Comparison of ENCODE assay signal across 9 mouse cellular contexts in the genomic region with DNA sequence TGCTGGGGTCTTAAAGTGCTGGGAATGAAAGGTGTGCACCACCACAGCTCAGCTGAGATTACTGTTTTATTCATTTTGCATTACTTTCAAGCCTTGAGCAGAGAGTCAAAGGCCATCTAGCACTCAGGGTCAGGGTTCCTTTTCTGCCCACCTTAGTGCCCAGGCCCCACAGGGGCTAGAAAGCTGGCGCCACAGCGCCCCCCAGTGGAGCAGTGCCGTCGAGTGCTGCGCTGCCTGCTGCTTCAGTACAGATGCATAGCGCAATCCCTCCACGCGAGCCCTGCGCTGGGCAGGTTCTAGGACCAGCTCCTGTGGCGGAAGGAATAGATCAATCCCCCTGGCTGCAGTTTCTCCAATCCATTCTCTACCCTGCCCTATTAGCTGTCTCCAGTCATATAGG. TPM values are rescaled to one million over a fixed set of nuclear protein-coding genes. Genes with fewer than 3 reads are reported as not detected.
DNase-seq lines count a peak whose midpoint lies in the region; ATAC-seq and TF ChIP-seq lines count a peak whose summit lies in the region.
"Had no signal": no experiment of that assay in that cellular context is flagged by ENCODE, and none has a peak within 500 bp of the region (broad histone marks: within the 10 kb centered on the region; RNA-seq: fewer than 3 reads in every experiment).

No protein-coding gene starts in this region.

- TF ChIP-seq RAD21 in CH12.LX (IDR thresholded peaks at IDR 0.05; ENCODE audit: low read depth, low read length), result peak; percentile 43

- 14% methylated on average over 10 of the region's 10 CpGs for WGBS in limb, embryonic 13.5 days
- 9% methylated on average over 10 of the region's 10 CpGs for WGBS in neural tube, embryonic 13.5 days

- H3K27me3 ChIP-seq in CH12.LX (replicated peaks), result no peaks in the 10 kb centered on the region
- H3K27me3 ChIP-seq in limb, embryonic 13.5 days, result peaks cover 62% of the 10 kb centered on the region
- peaks cover 24% of the 10 kb centered on the region for H3K27me3 ChIP-seq in neural tube, embryonic 13.5 days
- H3K27me3 ChIP-seq: megakaryocyte, embryonic 14.5 days had no signal

- no peak overlapping the region for H3K9ac ChIP-seq in CH12.LX (ENCODE audit: insufficient read depth, low read depth)
- peak overlapping the region; percentile 39; the same call in 1 of the 2 replicates for H3K9ac ChIP-seq in limb, embryonic 13.5 days
- peak overlapping the region; percentile 56 for H3K9ac ChIP-seq in neural tube, embryonic 13.5 days

- H3K79me2 ChIP-seq in CH12.LX (replicated peaks; ENCODE audit: control insufficient read depth, extremely low read depth, insufficient read depth, poor library complexity, severe bottlenecking), result no peaks in the 10 kb centered on the region

- H3K4me2 ChIP-seq in CH12.LX (ENCODE audit: insufficient read depth, low read depth, poor library complexity, severe bottlenecking), result no peak overlapping the region
- peak overlapping the region; percentile 63 for H3K4me2 ChIP-seq in limb, embryonic 13.5 days (replicated peaks)
- H3K4me2 ChIP-seq in neural tube, embryonic 13.5 days, result peak overlapping the region; percentile 57

- no peak for TF ChIP-seq EP300 in CH12.LX (IDR thresholded peaks at IDR 0.05; ENCODE audit: low read length)

- no peak overlapping the region for H3K4me3 ChIP-seq in gastrocnemius, adult 2 months
- no peak overlapping the region for H3K4me3 ChIP-seq in CH12.LX (replicated peaks in 1 of 3; ENCODE audit: low read depth in 2 of 3, low read length in 2 of 3, poor library complexity in 1 of 3)
- no peak overlapping the region for H3K4me3 ChIP-seq in cortical plate, adult 2 months (ENCODE audit: insufficient read depth, low read length)
- peak overlapping the region; percentile 35 for H3K4me3 ChIP-seq in limb, embryonic 13.5 days
- peak overlapping the region; percentile 33 for H3K4me3 ChIP-seq in neural tube, embryonic 13.5 days

- H3K4me1 ChIP-seq in CH12.LX (ENCODE audit: control insufficient read depth in 1 of 2, insufficient read depth in 2 of 2), result no peaks in the 10 kb centered on the region
- H3K4me1 ChIP-seq in cortical plate, adult 2 months (ENCODE audit: control insufficient read depth, insufficient read depth, low read length), result no peaks in the 10 kb centered on the region
- 0 out of 2 replicates have a peak, but pooled peaks cover 11% of the 10 kb centered on the region for H3K4me1 ChIP-seq in limb, embryonic 13.5 days
- peaks cover 12% of the 10 kb centered on the region for H3K4me1 ChIP-seq in neural tube, embryonic 13.5 days (replicated peaks)

- dilution Hi-C loops in CH12.LX (cut with MboI; ENCODE audit: extremely low pct_ligation_motif_present, extremely low pct_unique_long_range_greater_than_20kb, low sequenced_read_pairs), result no loop called here

- in situ Hi-C loops in CH12.LX (cut with MboI; ENCODE audit: low pct_ligation_motif_present, low pct_unique_long_range_greater_than_20kb, low sequenced_read_pairs), result no loop called here

- peaks cover 90 to 100% of the 10 kb centered on the region in 2 experiments for H3K36me3 ChIP-seq in CH12.LX (replicated peaks in 1 of 2; ENCODE audit: control insufficient read depth in 1 of 2, insufficient read depth in 1 of 2, low read length in 1 of 2)
- H3K36me3 ChIP-seq in limb, embryonic 13.5 days, result no peaks in the 10 kb centered on the region
- H3K36me3 ChIP-seq in neural tube, embryonic 13.5 days, result 0 out of 2 replicates have a peak, but pooled peaks cover 5% of the 10 kb centered on the region

- peak; percentile 76 for TF ChIP-seq CTCF in gastrocnemius, adult 2 months (IDR thresholded peaks at IDR 0.05)
- TF ChIP-seq CTCF in CH12.LX (conservative IDR thresholded peaks at IDR 0.05 in 1 of 2, IDR thresholded peaks at IDR 0.05 in 1 of 2; ENCODE audit: low read depth in 2 of 2, low read length in 2 of 2), result peak; percentile 51 to 66; a peak in 3 of 4 replicates
- TF ChIP-seq CTCF in cortical plate, adult 2 months (IDR thresholded peaks at IDR 0.05; ENCODE audit: extremely low read depth, insufficient read depth, low read length), result peak; percentile 42

- no peak overlapping the region for H3K27ac ChIP-seq in gastrocnemius, adult 2 months
- H3K27ac ChIP-seq in CH12.LX (ENCODE audit: insufficient read depth, low read depth), result no peak overlapping the region
- H3K27ac ChIP-seq in cortical plate, adult 2 months (ENCODE audit: insufficient read depth, low read length), result no peak overlapping the region
- no peak overlapping the region for H3K27ac ChIP-seq in limb, embryonic 13.5 days
- H3K27ac ChIP-seq in neural tube, embryonic 13.5 days (replicated peaks), result no peak overlapping the region

- no peak for TF ChIP-seq POLR2A in CH12.LX (IDR thresholded peaks at IDR 0.05; ENCODE audit: low read depth, low read length)
- no peak for TF ChIP-seq POLR2A in cortical plate, adult 2 months (IDR thresholded peaks at IDR 0.05; ENCODE audit: extremely low read depth, insufficient read depth, low read length)

- intact Hi-C loops in gastrocnemius, adult 2 months (cut with DNase I), result loop anchor here (2.0 to 5.0 kb wide), 3 partner anchors 151 to 220 kb away; no protein-coding TSS in a partner anchor
- intact Hi-C loops in heart, postnatal 14 days (cut with DNase I), result loop anchor here (5.0 kb wide), 2 partner anchors 184 to 219 kb away; no protein-coding TSS in a partner anchor
- intact Hi-C loops in left cerebral cortex, postnatal 36 days (cut with DNase I), result loop anchor here (5.0 kb wide), 1 partner anchor 151 kb away; no protein-coding TSS in a partner anchor

- no peak for ATAC-seq in limb, embryonic 13.5 days (ENCODE audit: low FRiP score, low read depth)
- 0 out of 2 replicates have a peak, but pooled peaks have one; percentile 21 for ATAC-seq in neural tube, embryonic 13.5 days (ENCODE audit: low read depth)

- DNase-seq in gastrocnemius, adult 2 months, result peak; percentile 72
- no peak for DNase-seq in gastrocnemius, adult 8-10 months (ENCODE audit: low spot score in 2 of 2)
- no peak for DNase-seq in CH12.LX (ENCODE audit: extremely low read depth)
- DNase-seq in heart, postnatal 14 days, result peak; percentile 57 to 69
- DNase-seq in left cerebral cortex, postnatal 36 days (ENCODE audit: low spot score in 2 of 2), result no peak

- no peaks in the 10 kb centered on the region for H3K9me3 ChIP-seq in CH12.LX (replicated peaks; ENCODE audit: low read length)
- H3K9me3 ChIP-seq in limb, embryonic 13.5 days, result no peaks in the 10 kb centered on the region
- no peaks in the 10 kb centered on the region for H3K9me3 ChIP-seq in neural tube, embryonic 13.5 days
- H3K9me3 ChIP-seq: megakaryocyte, embryonic 14.5 days had no signal

TF ChIP-seq in CH12.LX, 34 proteins besides CTCF, POLR2A, EP300 and RAD21:
- TF ChIP-seq SMC3 (IDR thresholded peaks at IDR 0.05; ENCODE audit: low read depth, low read length), result peak; percentile 60
- no peak for TF ChIP-seq MAFK (IDR thresholded peaks at IDR 0.05; ENCODE audit: insufficient replicate concordance, low read length)
- TF ChIP-seq POLR2AphosphoS2 (IDR thresholded peaks at IDR 0.05; ENCODE audit: low read depth, low read length), result no peak
- no peak for TF ChIP-seq ZNF384 (IDR thresholded peaks at IDR 0.05; ENCODE audit: low read depth, low read length)
- no peak for TF ChIP-seq GABPA (IDR thresholded peaks at IDR 0.05; ENCODE audit: insufficient replicate concordance, low read depth, low read length)
- no peak for TF ChIP-seq ELF1 (IDR thresholded peaks at IDR 0.05; ENCODE audit: low read depth, low read length)
- TF ChIP-seq HCFC1 (IDR thresholded peaks at IDR 0.05; ENCODE audit: low read depth, low read length), result no peak
- TF ChIP-seq USF2 (conservative IDR thresholded peaks at IDR 0.05; ENCODE audit: low read depth, low read length), result no peak

RNA-seq across cellular contexts. Expression of a gene that starts 6.9 kb away (rescaled TPM):
- 1 to 10 TPM in 1 of 2 experiments, under 1 TPM in 1; 0.64 to 1.2 TPM for total RNA-seq in gastrocnemius, adult 2 months (2021)
- under 1 TPM; 0.27 to 0.88 (median 0.44) TPM for total RNA-seq in gastrocnemius, adult 8-10 months (2022)
- total RNA-seq in CH12.LX (2012; rRNA removed) (8.9 TPM in 2 replicates), CH12.LX (2014; rRNA removed) (17.7 and 18.4 TPM in 2 replicates)
- polyA plus RNA-seq in CH12.LX (2012; ENCODE audit: insufficient read length, low read depth), result 15.0 and 15.8 TPM in 2 replicates
- 2.5 and 3.7 TPM in 2 replicates for polyA plus RNA-seq in cortical plate, adult 2 months (2012; rRNA removed)
- 1 to 10 TPM; 1.1 to 1.2 TPM for total RNA-seq in heart, postnatal 14 days (2021)
- polyA plus RNA-seq in limb, embryonic 13.5 days (2015; fragmentation: Nextera tagmentation; extraction: Ambion mirVana), result 61.2 and 64.5 TPM in 2 replicates
- polyA plus RNA-seq in neural tube, embryonic 13.5 days (2015; fragmentation: Nextera tagmentation; extraction: Ambion mirVana), result 38.0 and 39.3 TPM in 2 replicates
- total RNA-seq in left cerebral cortex, postnatal 36 days (2021), result 1 to 10 TPM; 2.2 TPM

RNA-seq across cellular contexts. Expression of a gene that starts 22.8 kb away (rescaled TPM):
- total RNA-seq in gastrocnemius, adult 2 months (2021), result 1 to 10 TPM; 4.7 to 5.0 TPM
- total RNA-seq in gastrocnemius, adult 8-10 months (2022), result 1 to 10 TPM; 2.1 to 4.2 (median 3.1) TPM
- total RNA-seq in CH12.LX (2012; rRNA removed) (8.4 and 13.6 TPM in 2 replicates), CH12.LX (2014; rRNA removed) (2.6 and 3.2 TPM in 2 replicates)
- polyA plus RNA-seq in CH12.LX (2012; ENCODE audit: insufficient read length, low read depth), result 17.7 and 19.7 TPM in 2 replicates
- 10.0 and 10.7 TPM in 2 replicates for polyA plus RNA-seq in cortical plate, adult 2 months (2012; rRNA removed)
- 10 to 100 TPM; 10.4 to 12.0 TPM for total RNA-seq in heart, postnatal 14 days (2021)
- 0.75 and 0.76 TPM in 2 replicates for polyA plus RNA-seq in limb, embryonic 13.5 days (2015; fragmentation: Nextera tagmentation; extraction: Ambion mirVana)
- polyA plus RNA-seq in neural tube, embryonic 13.5 days (2015; fragmentation: Nextera tagmentation; extraction: Ambion mirVana), result 1.8 and 2.2 TPM in 2 replicates
- total RNA-seq in left cerebral cortex, postnatal 36 days (2021), result 10 to 100 TPM in 1 of 2 experiments, 1 to 10 TPM in 1; 7.8 to 13.5 TPM

RNA-seq across cellular contexts. Expression of a gene that starts 25.1 kb away (rescaled TPM):
- total RNA-seq in gastrocnemius, adult 2 months (2021), result 10 to 100 TPM; 43.4 to 51.7 TPM
- total RNA-seq in gastrocnemius, adult 8-10 months (2022), result 10 to 100 TPM; 38.8 to 53.8 (median 47.0) TPM
- total RNA-seq in CH12.LX (2012; rRNA removed), result 97.8 and 122 TPM in 2 replicates
- 85.2 and 89.1 TPM in 2 replicates for total RNA-seq in CH12.LX (2014; rRNA removed)
- polyA plus RNA-seq in CH12.LX (2012; ENCODE audit: insufficient read length, low read depth), result 104 and 106 TPM in 2 replicates
- 100 and 103 TPM in 2 replicates for polyA plus RNA-seq in cortical plate, adult 2 months (2012; rRNA removed)
- 10 to 100 TPM; 65.4 to 68.1 TPM for total RNA-seq in heart, postnatal 14 days (2021)
- polyA plus RNA-seq in limb, embryonic 13.5 days (2015; fragmentation: Nextera tagmentation; extraction: Ambion mirVana), result 106 and 107 TPM in 2 replicates
- 105 and 118 TPM in 2 replicates for polyA plus RNA-seq in neural tube, embryonic 13.5 days (2015; fragmentation: Nextera tagmentation; extraction: Ambion mirVana)
- 10 to 100 TPM; 56.1 to 60.8 TPM for total RNA-seq in left cerebral cortex, postnatal 36 days (2021)

Comparison
In these comparisons a context has a peak if more than half of its experiments do, and no peak if none do; other contexts are left out.
1. DNase-seq: peak in gastrocnemius, adult 2 months (single experiment) and heart, postnatal 14 days (2 of 2); none in gastrocnemius, adult 8-10 months (0 of 2), CH12.LX (single experiment) and left cerebral cortex, postnatal 36 days (0 of 2).
2. H3K4me3 ChIP-seq: peak in limb, embryonic 13.5 days (single experiment) and neural tube, embryonic 13.5 days (single experiment); none in gastrocnemius, adult 2 months (single experiment), CH12.LX (0 of 3) and cortical plate, adult 2 months (single experiment).
3. Peak in every context shown above with its lines, with median percentiles within 50 percentile points of each other: CTCF ChIP-seq.